Mouse (Mus musculus) macrophage (primary cell): Measurements from ENCODE around the gene Erbin. TPM values are rescaled to one million over a fixed set of nuclear protein-coding genes. Genes with fewer than 3 reads are reported as not detected.

Experiments used
- H3K27ac ChIP-seq: fragments of 350-480 bp; formaldehyde crosslinking; 2 replicates; pipeline ENCODE4 v1.9.0; 2021
- H3K36me3 ChIP-seq: fragments of 350-480 bp; formaldehyde crosslinking; 2 replicates; pipeline ENCODE4 v1.9.0; 2021; ENCODE audit errors: inconsistent target
- H3K4me3 ChIP-seq: fragments of 350-480 bp; formaldehyde crosslinking; 2 replicates; pipeline ENCODE4 v1.9.0; 2021; ENCODE audit errors: inconsistent target
- H3K79me2 ChIP-seq: fragments of 350-480 bp; formaldehyde crosslinking; 2 replicates; pipeline ENCODE4 v1.9.0; 2021; ENCODE audit errors: inconsistent target
- WGBS: methylation state at CpG from one replicate; pipeline ENCODE4 v1.1.7; 2026; ENCODE audit warnings: inconsistent platforms; ENCODE audit not compliant: missing documents; 5-methylcytosine and 5-hydroxymethylcytosine counted together
- polyA plus RNA-seq: library from polyadenylated mRNA; stranded (reverse); fragments of 250-400 nt; gene quantifications from 3 replicates; pipeline ENCODE4 v1.2.4, GENCODE M21; 2018; ENCODE audit warnings: inconsistent platforms

Erbin gene
- polyA plus RNA-seq, 1 experiment from 2014 or later: 82.3 TPM

DNA sequence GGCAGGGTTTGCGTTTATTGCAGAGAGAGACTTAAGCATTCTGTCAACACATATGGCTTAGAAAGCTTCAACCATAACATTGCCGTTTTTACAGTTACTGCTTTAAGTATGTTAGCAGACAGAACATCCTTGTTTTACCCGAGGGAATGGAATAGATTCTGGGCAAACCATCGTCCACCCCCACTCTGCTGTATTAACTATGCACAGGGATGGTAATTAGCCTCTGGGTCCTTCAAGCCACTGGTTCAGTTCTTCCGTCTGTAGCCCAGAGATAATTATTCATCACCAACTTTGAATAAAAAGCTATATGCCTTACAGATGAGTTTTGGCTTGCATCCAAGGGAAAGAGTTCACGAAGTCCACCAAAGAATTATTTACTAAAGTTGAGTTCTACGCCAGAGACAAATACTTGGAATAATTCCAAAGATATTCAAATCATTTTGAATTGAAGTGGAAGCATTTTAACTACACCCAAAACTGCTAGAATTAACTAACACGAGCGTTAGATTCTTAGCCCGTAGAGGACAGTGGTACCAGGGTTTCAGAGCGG, 1.6 kb upstream of the Erbin start:
- 64% methylated on average over 11 of the region's 11 CpGs for WGBS
- no peak overlapping the region for H3K27ac ChIP-seq
- H3K36me3 ChIP-seq: no peaks in the 10 kb centered on the region
- H3K79me2 ChIP-seq: peaks cover 35% of the 10 kb centered on the region
- peak overlapping the region; percentile 20 for H3K4me3 ChIP-seq

DNA sequence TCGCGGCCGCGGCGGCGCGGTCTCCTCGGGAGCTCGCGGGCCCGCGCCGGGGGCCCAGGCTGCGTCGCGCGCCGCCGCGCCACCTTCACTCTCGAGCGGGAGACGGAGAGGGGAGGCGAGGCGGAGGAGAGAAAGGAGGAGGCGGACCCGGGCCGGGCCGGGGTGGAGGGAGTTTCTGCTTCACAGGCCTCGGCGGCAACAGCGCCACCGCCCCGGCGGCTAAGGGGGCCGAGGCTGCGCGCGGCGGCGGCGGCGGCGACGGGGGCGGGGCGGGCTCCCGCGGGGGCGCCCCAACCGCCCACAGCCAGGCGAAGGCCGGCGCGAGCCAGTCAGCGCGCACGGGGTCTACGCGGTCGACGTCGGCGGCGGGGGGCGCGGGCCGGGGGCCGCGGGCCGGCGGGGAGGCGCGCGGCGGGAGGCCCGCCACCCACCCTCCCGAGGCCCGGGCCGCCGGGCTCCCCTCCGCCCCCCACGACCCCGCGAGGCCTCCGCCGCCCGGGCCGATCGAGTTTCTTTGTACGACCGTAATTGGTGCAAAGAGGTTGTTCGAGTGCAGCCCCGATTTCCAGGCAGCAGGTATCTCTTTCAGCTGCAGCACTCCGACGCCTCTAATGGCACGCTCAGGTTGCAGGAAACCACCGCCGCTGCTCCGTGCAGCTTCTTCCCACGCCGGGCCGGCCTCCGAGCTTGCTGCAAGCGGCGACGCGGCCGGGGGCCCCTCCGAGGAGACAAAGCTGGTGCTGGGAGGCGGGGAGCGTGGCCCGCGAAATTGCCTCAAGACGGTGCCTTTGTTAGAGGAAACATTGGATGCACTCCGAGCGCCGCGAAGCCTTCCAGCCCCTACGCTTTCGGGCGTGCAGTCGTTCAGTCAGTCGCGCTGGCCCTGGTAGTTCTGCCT, 868 bp upstream of the Erbin start:
- no peaks in the 10 kb centered on the region for H3K36me3 ChIP-seq
- H3K27ac ChIP-seq: no peak overlapping the region
- peak overlapping the region; percentile 20 for H3K4me3 ChIP-seq
- WGBS: 3% methylated on average over 54 of the region's 125 CpGs
- H3K79me2 ChIP-seq: peaks cover 42% of the 10 kb centered on the region

DNA sequence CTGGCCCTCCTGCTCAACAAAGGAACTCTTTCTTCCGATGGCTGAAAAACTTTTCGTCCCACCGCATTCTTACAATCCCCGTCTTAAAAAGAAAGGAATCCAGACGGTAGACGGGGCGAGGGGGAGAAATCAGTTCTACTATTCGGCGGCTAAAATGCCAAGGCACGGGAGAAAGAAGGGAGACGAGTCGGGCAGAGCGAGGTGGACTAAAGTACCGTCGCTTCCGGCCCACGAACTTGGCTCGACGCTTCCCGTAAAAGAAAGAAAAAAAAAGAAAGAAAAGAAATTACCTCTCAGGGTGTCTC, 406 bp downstream of the Erbin start:
- H3K79me2 ChIP-seq: peaks cover 55% of the 10 kb centered on the region
- peak overlapping the region; percentile 82 for H3K4me3 ChIP-seq
- peak overlapping the region; percentile 98 for H3K27ac ChIP-seq
- H3K36me3 ChIP-seq: no peaks in the 10 kb centered on the region
- 0% methylated on average over 18 of the region's 20 CpGs for WGBS

DNA sequence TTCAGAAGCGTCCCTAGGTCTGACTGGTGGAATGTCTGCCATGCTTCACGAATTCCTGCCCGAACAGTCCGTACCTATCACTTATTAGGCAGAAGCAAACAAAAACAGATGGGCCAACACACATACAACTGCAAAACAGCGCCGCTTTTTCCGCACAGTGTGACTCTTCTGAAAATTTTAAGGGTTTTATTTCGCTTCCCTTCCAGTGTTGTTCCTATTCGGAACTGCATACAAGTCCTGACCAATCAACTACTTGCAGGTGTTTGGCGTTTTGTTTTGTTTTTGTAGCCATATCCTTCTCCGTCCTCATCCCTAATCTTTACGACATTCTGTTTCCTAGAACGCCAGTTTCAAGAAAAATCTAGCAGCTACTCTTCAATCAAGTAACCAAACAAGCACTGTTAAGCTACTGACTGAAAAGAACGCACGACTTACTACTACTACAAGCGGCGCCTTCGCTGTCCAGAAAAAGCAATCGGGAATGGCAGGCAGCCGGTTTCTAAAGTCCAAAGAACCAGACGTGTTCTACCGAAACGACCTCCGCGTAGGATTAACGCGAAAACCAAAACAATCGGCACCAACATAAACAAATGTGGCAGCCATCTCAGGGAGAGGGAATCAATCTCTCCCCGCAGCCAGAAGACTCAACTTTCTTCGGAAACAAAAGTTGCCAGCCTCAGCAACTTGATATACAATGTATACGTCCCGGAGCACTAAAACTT, 919 bp downstream of the Erbin start:
- H3K79me2 ChIP-seq: peaks cover 60% of the 10 kb centered on the region
- 2% methylated on average over 32 of the region's 32 CpGs for WGBS

DNA sequence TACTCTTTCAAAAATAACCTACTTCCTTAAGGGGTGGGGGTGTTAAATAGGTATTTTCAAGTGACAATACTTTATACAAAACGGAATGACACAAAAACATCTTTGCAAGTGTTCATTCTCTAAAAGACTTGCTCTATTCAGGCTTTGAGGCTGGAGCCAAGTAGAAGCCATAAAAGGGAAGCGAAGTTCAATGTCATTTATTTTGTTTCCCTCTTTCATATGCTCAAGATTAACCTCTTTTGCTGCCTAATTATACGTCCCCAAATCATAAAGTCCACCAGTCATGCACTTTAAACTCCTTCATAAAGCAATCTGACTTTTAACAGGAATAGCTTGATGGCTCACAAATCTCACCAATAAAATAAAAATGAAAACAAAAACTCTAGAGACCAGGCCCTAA, 1.9 kb downstream of the Erbin start:
- Histone ChIP-seq H3K4me3 (peak overlapping the region; percentile 82), H3K79me2 (peaks cover 70% of the 10 kb centered on the region), H3K36me3 (no peaks in the 10 kb centered on the region), H3K27ac (peak overlapping the region; percentile 98)
- 3% methylated on average over 3 of the region's 3 CpGs for WGBS

More for the DNA sequence above, 919 bp downstream of the Erbin start:
- Histone ChIP-seq H3K27ac (peak overlapping the region; percentile 98), H3K36me3 (no peaks in the 10 kb centered on the region), H3K4me3 (peak overlapping the region; percentile 82)

DNA sequence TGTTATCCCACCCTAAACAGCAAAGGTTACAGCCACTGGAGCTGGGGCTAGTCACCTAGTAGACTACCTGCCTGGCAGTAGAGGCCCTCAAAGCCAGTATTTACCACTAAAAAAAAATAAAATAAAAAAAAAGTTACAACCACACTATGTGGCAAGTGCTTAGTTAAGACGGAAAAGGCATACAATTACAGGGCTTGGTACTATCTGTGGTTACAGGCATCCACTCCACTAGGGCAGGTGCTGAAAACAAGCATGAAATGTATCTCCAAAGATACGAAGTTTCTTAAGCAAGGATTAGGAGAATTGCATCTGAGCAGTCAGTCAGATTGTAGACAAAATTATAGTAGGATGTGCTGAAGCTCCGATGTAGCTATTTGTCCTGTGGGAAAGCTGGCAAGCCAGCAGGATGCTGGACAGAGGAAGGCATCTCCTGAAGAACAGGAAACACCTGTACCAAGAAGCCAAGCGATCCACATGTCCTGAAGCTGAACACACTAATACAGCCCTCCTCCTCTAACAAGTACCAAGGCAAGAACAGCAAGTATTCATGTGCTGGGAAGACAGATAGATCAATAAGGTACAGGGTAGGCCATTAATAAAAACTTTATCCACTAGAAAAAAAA, 6.1 kb downstream of the Erbin start:
- Histone ChIP-seq H3K4me3 (no peak overlapping the region), H3K27ac (no peak overlapping the region), H3K79me2 (peaks cover 100% of the 10 kb centered on the region), H3K36me3 (no peaks in the 10 kb centered on the region)
- WGBS: 54% methylated on average over 4 of the region's 4 CpGs

DNA sequence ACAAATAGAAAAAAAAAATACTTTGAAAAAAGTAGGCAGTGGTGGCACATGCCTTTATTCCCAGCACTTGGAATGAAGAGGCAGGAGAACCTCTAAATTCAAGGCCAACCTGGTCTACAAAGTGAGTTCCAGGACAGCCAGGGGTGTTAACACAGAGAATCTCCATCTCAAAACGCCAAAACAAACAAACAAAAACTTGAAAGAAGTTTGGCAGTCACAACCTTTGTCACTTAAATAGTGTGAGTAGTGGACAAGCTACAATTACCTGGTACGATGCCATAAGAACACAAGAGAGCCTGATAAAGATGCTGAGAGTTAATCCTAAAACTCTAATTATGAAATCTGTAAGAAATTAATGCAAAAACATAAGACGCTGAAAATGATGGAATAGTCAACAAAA, 8.0 kb downstream of the Erbin start:
- no peak overlapping the region for H3K4me3 ChIP-seq
- peaks cover 100% of the 10 kb centered on the region for H3K79me2 ChIP-seq
- H3K36me3 ChIP-seq: no peaks in the 10 kb centered on the region
- 91% methylated on average over 3 of the region's 3 CpGs for WGBS
- no peak overlapping the region for H3K27ac ChIP-seq

DNA sequence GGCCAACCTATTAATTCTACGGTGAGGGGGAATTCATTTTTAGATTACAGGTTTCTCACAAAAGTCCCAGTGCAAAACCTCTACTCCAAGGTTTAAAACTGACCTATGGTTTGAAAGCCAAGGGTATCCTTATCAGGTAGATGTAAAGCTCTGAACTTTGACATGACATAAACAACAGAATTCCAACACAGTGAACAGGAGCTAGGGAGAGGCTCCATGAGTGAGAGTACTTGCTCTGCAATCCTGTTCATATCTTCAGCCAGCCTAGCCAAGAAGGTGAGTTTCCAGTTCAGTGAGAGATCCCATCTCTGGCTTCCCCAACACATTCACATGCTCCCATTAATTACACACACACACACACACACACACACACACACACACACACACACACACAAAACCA, 9.7 kb downstream of the Erbin start:
- H3K79me2 ChIP-seq: peaks cover 100% of the 10 kb centered on the region
- H3K4me3 ChIP-seq: no peak overlapping the region
- 84% methylated on average over 1 of the region's 1 CpGs for WGBS
- no peak overlapping the region for H3K27ac ChIP-seq
- no peaks in the 10 kb centered on the region for H3K36me3 ChIP-seq

DNA sequence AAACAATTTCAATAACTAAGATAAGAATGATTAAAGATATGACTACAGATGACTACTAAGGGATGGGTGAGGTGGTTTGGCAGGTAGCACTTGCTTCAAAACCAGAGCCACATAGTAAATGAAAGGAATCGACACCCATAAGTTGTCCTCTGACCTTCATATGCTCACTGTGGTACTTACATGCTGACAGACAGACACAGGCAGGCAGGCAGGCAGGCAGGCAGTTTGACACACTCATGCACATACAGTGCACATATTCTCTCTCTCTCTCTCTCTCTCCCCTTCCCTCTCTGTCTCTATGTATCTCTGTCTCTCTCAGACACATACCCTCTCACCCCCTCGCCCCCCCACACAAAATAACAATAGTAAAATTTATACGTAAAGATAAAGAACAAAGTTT, 10.4 kb downstream of the Erbin start:
- WGBS: 81% methylated on average over 3 of the region's 3 CpGs
- Histone ChIP-seq H3K4me3 (no peak overlapping the region), H3K36me3 (no peaks in the 10 kb centered on the region), H3K27ac (no peak overlapping the region), H3K79me2 (peaks cover 100% of the 10 kb centered on the region)

DNA sequence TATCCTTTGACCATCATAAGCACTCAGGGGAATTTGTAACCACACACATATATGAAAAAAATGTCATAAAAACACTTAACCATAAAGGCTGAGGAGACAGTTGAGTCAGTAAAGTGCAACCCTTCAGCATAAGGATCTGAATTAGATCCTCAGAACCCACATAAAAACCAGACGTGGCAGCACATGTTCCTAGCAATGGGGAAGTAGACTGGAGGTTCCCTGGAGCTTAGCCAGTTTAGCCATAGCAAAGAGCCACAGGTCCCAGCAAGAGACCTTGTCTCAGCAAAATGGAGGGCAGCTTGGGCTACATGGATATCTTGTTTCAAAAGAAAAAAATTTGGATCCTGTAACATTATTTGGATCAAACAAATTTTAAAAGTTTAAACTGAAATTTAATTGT, 20.3 kb downstream of the Erbin start:
- Histone ChIP-seq H3K27ac (no peak overlapping the region), H3K4me3 (no peak overlapping the region), H3K79me2 (peaks cover 91% of the 10 kb centered on the region), H3K36me3 (no peaks in the 10 kb centered on the region)
- WGBS: 0% methylated on average over 1 of the region's 1 CpGs

DNA sequence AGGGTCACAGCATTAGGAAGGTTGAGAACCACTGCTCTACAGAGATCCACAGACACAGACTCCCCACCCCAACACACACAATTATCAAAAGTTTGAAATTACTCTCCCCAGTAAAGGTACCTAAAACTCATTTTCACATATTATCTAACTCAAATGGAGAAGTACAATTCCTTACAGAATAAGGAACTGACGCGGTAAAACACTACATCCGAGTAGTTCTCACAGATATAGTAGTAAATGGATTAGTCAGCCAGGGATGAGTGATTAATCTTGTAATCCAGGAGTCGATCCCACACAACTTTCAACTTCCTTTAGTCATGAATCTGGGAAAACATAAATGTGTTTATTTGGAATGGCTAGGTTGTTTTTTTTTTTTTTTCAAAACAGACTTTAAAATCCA, 22.7 kb downstream of the Erbin start:
- Histone ChIP-seq H3K79me2 (peaks cover 100% of the 10 kb centered on the region), H3K27ac (no peak overlapping the region), H3K4me3 (no peak overlapping the region), H3K36me3 (no peaks in the 10 kb centered on the region)
- 20% methylated on average over 4 of the region's 4 CpGs for WGBS

DNA sequence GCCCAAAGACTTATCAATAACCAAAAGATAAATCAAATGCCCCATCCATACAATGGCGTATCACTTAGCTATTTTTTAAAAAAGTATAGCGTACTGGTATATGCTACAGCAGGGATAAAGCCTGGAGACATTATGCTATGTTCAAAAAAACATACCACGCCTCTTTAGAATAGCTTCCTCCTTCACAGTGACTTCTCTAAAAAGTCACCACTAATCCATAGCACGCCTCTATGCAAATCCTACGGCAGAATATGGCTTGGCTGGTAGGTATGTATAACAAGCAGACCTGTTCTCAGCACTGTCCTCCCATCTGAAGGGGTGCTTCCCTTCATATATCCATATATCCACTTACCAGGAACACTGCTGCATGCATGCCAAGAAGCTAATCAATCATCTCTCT, 27.2 kb downstream of the Erbin start:
- Histone ChIP-seq H3K79me2 (peaks cover 100% of the 10 kb centered on the region), H3K27ac (no peak overlapping the region), H3K4me3 (no peak overlapping the region), H3K36me3 (no peaks in the 10 kb centered on the region)
- WGBS: 35% methylated on average over 4 of the region's 5 CpGs

DNA sequence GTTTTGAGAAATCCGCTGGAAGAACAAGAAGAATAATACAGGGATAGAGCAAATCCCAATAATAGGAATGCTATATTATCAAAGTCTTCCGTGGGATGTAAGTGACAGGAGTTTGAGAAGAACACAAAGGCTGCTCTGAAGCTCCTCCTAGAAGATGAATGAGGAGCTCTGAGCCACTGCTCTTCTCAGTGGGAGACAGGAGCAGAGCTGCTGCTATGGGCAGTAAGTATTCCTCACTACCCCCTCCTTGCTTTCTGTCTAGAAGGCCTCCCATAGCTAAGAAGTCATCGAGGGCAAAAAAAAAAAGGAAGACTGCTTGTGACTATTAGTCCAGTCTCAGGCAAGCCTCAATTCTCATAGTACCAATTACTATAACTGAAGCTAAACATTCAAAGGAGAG, 30.3 kb downstream of the Erbin start:
- no peak overlapping the region for H3K27ac ChIP-seq
- H3K36me3 ChIP-seq: peaks cover 4% of the 10 kb centered on the region; the same call in 1 of the 2 replicates
- H3K79me2 ChIP-seq: peaks cover 100% of the 10 kb centered on the region
- 70% methylated on average over 3 of the region's 3 CpGs for WGBS
- H3K4me3 ChIP-seq: no peak overlapping the region

DNA sequence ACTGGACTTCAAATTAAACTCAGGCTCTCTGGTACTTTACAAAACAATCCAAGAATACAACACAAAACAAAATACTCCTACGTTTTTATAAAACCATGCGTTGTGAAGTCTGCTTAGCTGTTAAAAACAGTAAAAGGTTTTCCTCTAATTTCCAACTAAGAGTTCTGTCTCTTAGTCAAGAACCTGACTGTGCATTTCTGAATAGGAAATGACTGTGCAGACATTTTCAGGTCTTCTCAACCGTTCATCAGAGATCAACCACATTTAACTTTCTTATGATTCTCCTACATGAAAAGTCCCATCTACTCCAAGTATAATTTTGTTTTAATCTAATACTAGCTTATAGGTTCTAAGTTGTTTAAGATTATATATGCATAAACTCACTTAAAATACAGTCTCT, 33.8 kb downstream of the Erbin start:
- Histone ChIP-seq H3K4me3 (no peak overlapping the region), H3K36me3 (peaks cover 24% of the 10 kb centered on the region), H3K79me2 (peaks cover 100% of the 10 kb centered on the region), H3K27ac (no peak overlapping the region)
- WGBS: 12% methylated on average over 3 of the region's 3 CpGs

DNA sequence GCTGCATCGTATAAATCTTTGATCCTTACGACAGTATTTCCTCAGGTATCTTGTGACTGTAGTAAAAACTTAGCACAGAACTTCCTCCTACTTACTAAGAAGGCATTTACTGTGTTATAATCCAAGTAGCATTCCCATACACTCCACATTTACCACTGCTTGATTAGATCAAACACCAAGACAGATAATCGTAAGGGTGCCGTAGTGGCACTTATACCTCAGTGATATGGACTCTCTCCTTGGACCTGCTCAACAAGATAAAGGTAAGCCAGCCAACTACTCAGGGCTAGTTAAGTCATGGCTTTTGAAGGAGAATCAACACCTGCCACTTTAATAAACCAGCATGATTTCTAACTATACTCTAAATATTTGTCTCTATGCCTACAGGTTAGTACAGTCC, 39.1 kb downstream of the Erbin start:
- 93% methylated on average over 4 of the region's 4 CpGs for WGBS
- Histone ChIP-seq H3K36me3 (peaks cover 24% of the 10 kb centered on the region), H3K4me3 (no peak overlapping the region), H3K79me2 (peaks cover 100% of the 10 kb centered on the region), H3K27ac (no peak overlapping the region)
